Mouse (Mus musculus): ENCODE measurements around the gene Tppp2. TPM values are rescaled to one million over a fixed set of nuclear protein-coding genes. Genes with fewer than 3 reads are reported as not detected.

The Tppp2 gene
- polyA plus RNA-seq, 1 experiment from 2014 or later, result not detected

- H3K4me1 ChIP-seq (ENCODE audit: control insufficient read depth, insufficient read depth, low read length), result no peaks in the 10 kb centered on the region
- no peaks in the 10 kb centered on the region for H3K27me3 ChIP-seq (ENCODE audit: control insufficient read depth, insufficient read depth, low read length)
- no peak overlapping the region for H3K27ac ChIP-seq (ENCODE audit: low read depth, low read length)
- H3K4me3 ChIP-seq (ENCODE audit: low read depth, low read length), result no peak overlapping the region
- WGBS, result 92% methylated on average over 9 of the region's 9 CpGs
- H3K4me2 ChIP-seq (ENCODE audit: low read depth, low read length), result no peak overlapping the region
- ATAC-seq (ENCODE audit: low read depth), result no peak
- no peaks in the 10 kb centered on the region for H3K36me3 ChIP-seq (ENCODE audit: control insufficient read depth, insufficient read depth, low read length)
- H3K9me3 ChIP-seq (ENCODE audit: control insufficient read depth, low read length), result no peaks in the 10 kb centered on the region
- no peak overlapping the region for H3K9ac ChIP-seq (replicated peaks; ENCODE audit: low read depth, low read length)
Measured at GRCm38 (mm10) chr14:51903782-51904181, 14.4 kb upstream of the Tppp2 start.

GRCm38 (mm10) chr14:51904706-51905105 lies 13.5 kb upstream of the Tppp2 start:
- no peaks in the 10 kb centered on the region for H3K4me1 ChIP-seq (ENCODE audit: control insufficient read depth, insufficient read depth, low read length)
- no peaks in the 10 kb centered on the region for H3K27me3 ChIP-seq (ENCODE audit: control insufficient read depth, insufficient read depth, low read length)
- H3K9me3 ChIP-seq (ENCODE audit: control insufficient read depth, low read length), result no peaks in the 10 kb centered on the region
- H3K9ac ChIP-seq (replicated peaks; ENCODE audit: low read depth, low read length), result no peak overlapping the region
- H3K36me3 ChIP-seq (ENCODE audit: control insufficient read depth, insufficient read depth, low read length), result no peaks in the 10 kb centered on the region
- H3K27ac ChIP-seq (ENCODE audit: low read depth, low read length), result no peak overlapping the region
- no peak overlapping the region for H3K4me3 ChIP-seq (ENCODE audit: low read depth, low read length)
- no peak overlapping the region for H3K4me2 ChIP-seq (ENCODE audit: low read depth, low read length)
- no peak for ATAC-seq (ENCODE audit: low read depth)
- whole genome bisulfite sequencing, result 69% methylated on average over 7 of the region's 7 CpGs

- Histone ChIP-seq H3K9me3 (ENCODE audit: control insufficient read depth, low read length) (no peaks in the 10 kb centered on the region), H3K36me3 (ENCODE audit: control insufficient read depth, insufficient read depth, low read length) (no peaks in the 10 kb centered on the region), H3K4me2 (ENCODE audit: low read depth, low read length) (no peak overlapping the region), H3K4me1 (ENCODE audit: control insufficient read depth, insufficient read depth, low read length) (no peaks in the 10 kb centered on the region), H3K27me3 (ENCODE audit: control insufficient read depth, insufficient read depth, low read length) (no peaks in the 10 kb centered on the region), H3K4me3 (ENCODE audit: low read depth, low read length) (no peak overlapping the region), H3K9ac (replicated peaks; ENCODE audit: low read depth, low read length) (no peak overlapping the region), H3K27ac (ENCODE audit: low read depth, low read length) (no peak overlapping the region)
- WGBS, result 94% methylated on average over 11 of the region's 11 CpGs
- no peak for ATAC-seq (ENCODE audit: low read depth)
Measured at GRCm38 (mm10) chr14:51906102-51906501, 12.1 kb upstream of the Tppp2 start.

- Histone ChIP-seq H3K27me3 (ENCODE audit: control insufficient read depth, insufficient read depth, low read length) (no peaks in the 10 kb centered on the region), H3K9ac (replicated peaks; ENCODE audit: low read depth, low read length) (no peak overlapping the region), H3K4me2 (ENCODE audit: low read depth, low read length) (0 out of 2 replicates have a peak overlapping the region, but pooled peaks have one; percentile 98), H3K27ac (ENCODE audit: low read depth, low read length) (no peak overlapping the region), H3K36me3 (ENCODE audit: control insufficient read depth, insufficient read depth, low read length) (no peaks in the 10 kb centered on the region), H3K4me1 (ENCODE audit: control insufficient read depth, insufficient read depth, low read length) (no peaks in the 10 kb centered on the region), H3K4me3 (ENCODE audit: low read depth, low read length) (no peak overlapping the region), H3K9me3 (ENCODE audit: control insufficient read depth, low read length) (no peaks in the 10 kb centered on the region)
- ATAC-seq (ENCODE audit: low read depth), result no peak
- WGBS, result 81% methylated on average over 10 of the region's 10 CpGs
Measured at GRCm38 (mm10) chr14:51911301-51911700, 6.9 kb upstream of the Tppp2 start.

- peak; percentile 35 for ATAC-seq (ENCODE audit: low read depth)
- Histone ChIP-seq H3K9ac (replicated peaks; ENCODE audit: low read depth, low read length) (peak overlapping the region; percentile 68), H3K27ac (ENCODE audit: low read depth, low read length) (peak overlapping the region; percentile 77; the same call in 1 of the 2 replicates), H3K4me2 (ENCODE audit: low read depth, low read length) (peak overlapping the region; percentile 98), H3K36me3 (ENCODE audit: control insufficient read depth, insufficient read depth, low read length) (no peaks in the 10 kb centered on the region), H3K27me3 (ENCODE audit: control insufficient read depth, insufficient read depth, low read length) (no peaks in the 10 kb centered on the region), H3K4me3 (ENCODE audit: low read depth, low read length) (peak overlapping the region; percentile 67), H3K4me1 (ENCODE audit: control insufficient read depth, insufficient read depth, low read length) (no peaks in the 10 kb centered on the region), H3K9me3 (ENCODE audit: control insufficient read depth, low read length) (no peaks in the 10 kb centered on the region)
- WGBS, result 10% methylated on average over 14 of the region's 14 CpGs
Measured at GRCm38 (mm10) chr14:51912391-51913061, 5.7 kb upstream of the Tppp2 start.

GRCm38 (mm10) chr14:51913062-51913959 lies 4.9 kb upstream of the Tppp2 start:
- peak overlapping the region; percentile 77 for H3K27ac ChIP-seq (ENCODE audit: low read depth, low read length)
- peak overlapping the region; percentile 98 for H3K4me2 ChIP-seq (ENCODE audit: low read depth, low read length)
- no peaks in the 10 kb centered on the region for H3K36me3 ChIP-seq (ENCODE audit: control insufficient read depth, insufficient read depth, low read length)
- H3K9me3 ChIP-seq (ENCODE audit: control insufficient read depth, low read length), result no peaks in the 10 kb centered on the region
- peak overlapping the region; percentile 68 for H3K9ac ChIP-seq (replicated peaks; ENCODE audit: low read depth, low read length)
- ATAC-seq (ENCODE audit: low read depth), result peak; percentile 80
- H3K4me3 ChIP-seq (ENCODE audit: low read depth, low read length), result peak overlapping the region; percentile 67
- WGBS, result under 1% methylated on average over 57 of the region's 58 CpGs
- no peaks in the 10 kb centered on the region for H3K27me3 ChIP-seq (ENCODE audit: control insufficient read depth, insufficient read depth, low read length)
- H3K4me1 ChIP-seq (ENCODE audit: control insufficient read depth, insufficient read depth, low read length), result no peaks in the 10 kb centered on the region

GRCm38 (mm10) chr14:51913960-51914762 lies 4.1 kb upstream of the Tppp2 start, which contains the start of gene Ndrg2:
Ndrg2 (minus strand) TSS chr14:51914158.
- 3% methylated on average over 23 of the region's 23 CpGs for WGBS

GRCm38 (mm10) chr14:51915030-51915429 lies 3.2 kb upstream of the Tppp2 start:
- H3K4me1 ChIP-seq (ENCODE audit: control insufficient read depth, insufficient read depth, low read length), result no peaks in the 10 kb centered on the region
- no peak overlapping the region for H3K9ac ChIP-seq (replicated peaks; ENCODE audit: low read depth, low read length)
- H3K4me2 ChIP-seq (ENCODE audit: low read depth, low read length), result no peak overlapping the region
- no peaks in the 10 kb centered on the region for H3K27me3 ChIP-seq (ENCODE audit: control insufficient read depth, insufficient read depth, low read length)
- H3K36me3 ChIP-seq (ENCODE audit: control insufficient read depth, insufficient read depth, low read length), result no peaks in the 10 kb centered on the region
- no peaks in the 10 kb centered on the region for H3K9me3 ChIP-seq (ENCODE audit: control insufficient read depth, low read length)
- no peak for ATAC-seq (ENCODE audit: low read depth)
- peak overlapping the region; percentile 49 for H3K27ac ChIP-seq (ENCODE audit: low read depth, low read length)
- WGBS, result 27% methylated on average over 3 of the region's 3 CpGs
- H3K4me3 ChIP-seq (ENCODE audit: low read depth, low read length), result no peak overlapping the region

More at GRCm38 (mm10) chr14:51913960-51914762, 4.1 kb upstream of the Tppp2 start, which contains the start of gene Ndrg2:
- no peaks in the 10 kb centered on the region for H3K9me3 ChIP-seq (ENCODE audit: control insufficient read depth, low read length)
- peak within 1 kb of the TSS; percentile 67 for H3K4me3 ChIP-seq (ENCODE audit: low read depth, low read length)
- ATAC-seq (ENCODE audit: low read depth), result peak; percentile 68
- peak within 1 kb of the TSS; percentile 77 for H3K27ac ChIP-seq (ENCODE audit: low read depth, low read length)
- peak within 1 kb of the TSS; percentile 68 for H3K9ac ChIP-seq (replicated peaks; ENCODE audit: low read depth, low read length)
- peak within 1 kb of the TSS; percentile 98 for H3K4me2 ChIP-seq (ENCODE audit: low read depth, low read length)
- no peaks in the 10 kb centered on the region for H3K36me3 ChIP-seq (ENCODE audit: control insufficient read depth, insufficient read depth, low read length)
- H3K4me1 ChIP-seq (ENCODE audit: control insufficient read depth, insufficient read depth, low read length), result no peaks in the 10 kb centered on the region
- no peaks in the 10 kb centered on the region for H3K27me3 ChIP-seq (ENCODE audit: control insufficient read depth, insufficient read depth, low read length)

Measured in neural tube, embryonic 14.5 days (tissue).